Mouse (Mus musculus): ENCODE results near the gene Mcf2l. TPM values are rescaled to one million over a fixed set of nuclear protein-coding genes. Genes with fewer than 3 reads are reported as not detected.

Mcf2l gene
- total RNA-seq, 4 experiments from 2014 or later: 191 to 291 (median 234) TPM

DNA sequence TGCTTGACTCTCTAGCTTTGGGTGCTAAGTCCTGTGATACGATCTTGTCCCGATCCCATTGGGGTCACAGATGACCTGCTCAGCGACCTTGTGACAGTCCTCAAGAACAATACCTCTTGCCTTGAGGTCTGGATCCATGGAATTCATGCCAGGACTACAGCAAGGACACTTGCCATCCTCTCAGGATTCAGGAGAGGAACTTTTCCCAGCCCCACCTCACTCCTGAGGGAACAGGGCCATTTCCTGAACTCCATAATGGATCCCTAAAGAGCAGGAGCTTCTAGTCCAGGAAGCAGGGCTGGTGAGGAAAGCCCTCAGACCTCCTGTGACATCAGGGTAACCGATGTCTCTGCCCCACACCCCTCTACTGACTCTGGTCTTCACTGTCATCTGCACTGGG, 34.1 kb downstream of the Mcf2l start:
- DNase-seq (ENCODE audit: low spot score in 2 of 2): no peak

DNA sequence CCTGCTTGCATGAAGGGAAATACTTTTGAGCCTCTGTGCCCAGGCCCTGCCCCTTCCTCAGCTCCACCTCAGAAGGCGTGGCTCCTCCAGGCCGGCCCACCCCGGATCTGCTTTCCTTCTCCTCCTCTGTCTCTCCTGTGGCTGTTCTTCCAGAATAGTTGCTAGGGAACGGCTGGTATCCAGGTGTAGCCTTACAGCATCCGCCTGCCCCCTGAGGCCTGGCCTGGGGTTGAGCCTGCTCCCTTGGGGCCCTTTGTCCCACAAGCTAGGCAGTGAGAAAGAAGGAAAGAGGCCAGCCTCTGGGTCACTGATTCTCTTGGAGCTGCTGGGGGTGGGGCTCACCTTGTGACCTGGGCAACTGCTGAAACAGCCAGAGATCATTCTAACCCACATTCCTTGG, 38.4 kb downstream of the Mcf2l start:
- DNase-seq (ENCODE audit: low spot score in 2 of 2): no peak

DNA sequence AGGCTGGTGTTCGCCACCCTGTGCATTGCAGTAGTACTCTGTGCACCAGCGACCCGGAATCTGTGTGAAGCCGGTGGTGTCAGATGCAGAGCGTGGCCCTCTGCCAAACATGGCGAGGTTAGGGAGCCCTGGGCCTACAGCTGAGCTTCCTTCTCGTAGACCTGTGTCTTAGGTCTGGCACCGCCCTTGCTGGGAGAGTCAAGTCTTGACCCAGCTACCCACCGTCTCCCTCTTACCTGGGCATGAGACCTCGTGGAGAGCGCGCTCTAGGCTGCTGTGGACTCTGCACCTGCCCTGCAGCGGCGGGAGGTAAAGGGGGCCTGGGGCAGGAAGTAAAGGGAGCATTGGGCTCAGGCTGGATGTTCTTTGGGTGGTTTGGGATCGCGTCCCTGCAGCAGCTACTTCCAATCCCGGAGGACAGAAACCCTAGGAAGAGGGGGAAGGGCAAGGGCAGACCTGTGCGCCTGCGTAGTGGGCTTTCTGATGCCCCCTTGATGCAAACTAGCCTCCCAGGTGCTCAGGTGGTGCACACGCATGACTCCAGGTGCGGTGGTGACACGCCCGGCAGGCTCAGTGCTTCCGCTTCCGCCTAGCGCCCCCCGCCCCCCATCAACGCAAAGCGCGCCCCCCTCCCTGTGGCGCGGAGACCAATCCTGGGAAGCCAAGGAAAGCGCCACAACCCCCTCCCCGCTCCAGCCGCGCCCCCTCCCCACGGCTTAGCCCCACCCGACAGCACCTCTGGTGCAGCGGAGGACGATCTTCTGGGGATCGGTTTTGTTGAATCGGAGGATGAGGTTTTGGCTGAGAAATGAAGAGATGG, 41.8 kb downstream of the Mcf2l start:
- DNase-seq (ENCODE audit: low spot score in 2 of 2): no peak

DNA sequence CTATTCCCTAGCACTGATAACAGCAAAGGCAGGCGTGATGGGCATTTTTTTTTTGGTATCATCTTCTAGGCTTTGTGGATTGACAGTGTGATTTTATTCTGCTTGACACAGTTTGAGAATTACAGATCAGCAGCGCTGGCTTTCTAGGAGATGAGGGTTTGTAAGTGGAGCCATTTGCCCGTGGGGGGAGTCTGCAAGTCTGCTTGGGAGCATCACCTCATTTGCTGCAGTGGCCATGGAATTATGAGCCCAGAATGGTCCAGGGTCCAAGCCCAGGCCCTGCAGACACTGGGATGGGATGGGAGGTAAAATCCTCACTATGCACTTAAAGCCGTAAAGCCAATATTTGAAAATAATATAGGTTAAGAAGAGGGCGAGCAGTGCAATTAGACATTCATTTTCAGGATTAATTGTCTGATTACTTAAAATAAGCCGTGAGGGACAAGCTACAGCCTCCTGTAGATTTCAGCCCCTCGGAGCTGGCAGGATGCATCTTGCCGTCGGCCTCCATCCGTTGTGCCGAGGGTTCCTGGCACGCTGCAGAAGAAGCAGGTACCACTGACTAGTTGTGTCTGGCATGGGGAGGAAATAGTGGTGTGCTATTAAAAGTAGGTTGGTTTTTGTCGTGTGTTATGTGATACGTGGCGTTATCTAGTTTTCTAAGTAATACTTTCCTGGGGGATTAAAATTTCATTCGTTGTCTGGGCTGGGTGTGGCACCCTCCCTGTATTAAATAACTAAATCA, 42.7 kb downstream of the Mcf2l start:
- DNase-seq (ENCODE audit: low spot score in 2 of 2): no peak

DNA sequence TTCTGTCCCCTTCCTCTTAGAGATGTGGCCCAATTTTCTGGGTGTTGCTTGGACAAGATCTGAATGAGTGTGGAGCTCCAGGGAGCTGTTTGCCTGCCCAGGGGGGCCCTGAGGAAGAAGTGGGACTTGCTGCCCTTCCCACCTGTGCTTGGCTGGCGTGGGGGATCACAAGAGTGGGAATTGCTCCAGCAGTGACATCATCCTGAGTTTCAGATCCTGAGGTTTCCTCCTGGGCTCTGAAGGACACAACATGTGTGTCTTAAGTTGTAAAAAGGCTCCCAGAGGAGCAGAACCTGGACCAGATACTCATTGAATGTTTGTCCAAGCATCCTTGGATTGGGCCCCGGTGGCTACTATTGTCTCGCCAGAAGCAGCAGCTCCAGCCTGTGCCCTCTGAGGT, 43.4 kb downstream of the Mcf2l start:
- DNase-seq (ENCODE audit: low spot score in 2 of 2): no peak

DNA sequence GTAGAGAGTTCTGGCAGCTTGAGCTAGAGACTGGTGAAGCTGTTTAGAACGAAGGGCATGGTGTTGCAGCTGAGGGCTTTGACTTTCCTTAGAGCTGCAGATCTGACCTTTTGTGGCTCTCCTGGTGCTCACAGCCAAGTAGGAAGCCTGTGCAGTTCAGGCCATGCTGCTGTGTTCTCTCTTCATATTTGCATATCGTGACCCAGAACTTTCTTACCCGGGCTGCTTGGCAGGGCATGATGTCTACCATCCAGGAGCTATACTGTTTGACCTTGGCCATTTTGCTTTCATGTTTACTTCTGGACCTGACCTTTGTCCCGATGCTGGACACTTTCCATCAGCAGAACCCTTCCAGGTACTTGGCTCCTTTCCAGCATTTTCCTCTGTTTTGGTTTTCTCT, 44.2 kb downstream of the Mcf2l start:
- no peak for DNase-seq (ENCODE audit: low spot score in 2 of 2)

DNA sequence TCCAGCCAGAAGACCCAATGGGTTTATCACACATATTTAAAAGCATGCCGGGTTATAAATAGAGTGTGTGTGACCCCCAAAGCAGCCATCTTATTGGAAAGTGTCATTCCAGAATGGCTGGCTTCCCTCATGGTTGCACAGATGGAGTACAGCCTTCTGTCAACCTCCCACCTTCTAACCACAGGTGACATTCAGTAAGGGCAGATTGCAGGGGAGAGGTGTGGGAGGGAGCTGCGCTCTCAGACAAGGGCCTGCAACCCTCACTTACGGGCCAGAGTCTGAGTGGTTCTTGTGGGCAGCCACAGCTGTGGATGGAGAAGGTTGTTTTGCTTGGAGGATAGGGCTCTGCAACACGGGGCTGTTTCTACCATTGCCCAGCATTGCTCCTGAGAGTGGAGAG, 47.0 kb downstream of the Mcf2l start:
- DNase-seq (ENCODE audit: low spot score in 2 of 2): no peak

DNA sequence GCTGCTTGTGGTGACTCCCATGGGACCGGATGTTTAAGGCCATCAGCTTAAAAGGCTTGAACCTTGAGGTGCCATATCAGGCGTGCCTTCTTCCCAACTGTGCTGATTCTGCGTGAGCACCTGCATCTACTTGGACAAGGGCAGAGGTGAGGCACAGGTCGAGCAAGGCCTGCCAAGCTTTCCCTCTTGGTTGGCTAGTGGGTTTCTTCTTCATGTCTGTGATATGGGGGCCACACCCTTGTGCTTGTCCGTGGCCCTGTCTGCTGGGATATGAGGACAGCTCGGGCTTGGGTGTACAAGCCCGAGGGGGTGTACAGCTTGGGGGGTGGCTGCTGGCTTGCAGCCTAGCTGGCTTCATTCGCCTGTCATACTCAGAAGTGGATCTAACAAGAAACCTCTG, 51.4 kb downstream of the Mcf2l start:
- DNase-seq (ENCODE audit: low spot score in 2 of 2): no peak

DNA sequence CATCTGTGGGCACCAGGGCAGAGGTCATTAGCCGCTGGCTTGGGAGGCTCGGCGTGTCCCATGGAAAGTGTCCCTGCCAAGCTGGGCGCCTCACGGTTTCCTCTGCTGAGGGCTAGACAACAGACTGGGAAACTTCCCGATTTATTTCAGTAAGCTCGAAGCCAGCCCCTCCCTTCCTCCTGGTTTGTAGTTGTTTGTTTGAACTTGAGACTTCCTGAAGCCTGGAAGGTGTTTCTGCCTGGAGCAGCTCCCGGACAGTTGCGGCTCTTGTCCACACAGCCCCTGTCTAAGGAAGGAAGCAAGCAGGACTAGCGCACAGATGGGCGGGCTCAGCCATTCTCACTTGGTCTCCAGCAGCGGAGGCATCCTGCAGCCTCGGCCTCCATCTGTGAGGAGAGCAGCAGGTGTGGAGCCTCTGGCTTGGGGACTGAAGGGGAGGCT, 52.4 kb downstream of the Mcf2l start:
- DNase-seq (ENCODE audit: low spot score in 2 of 2): no peak

DNA sequence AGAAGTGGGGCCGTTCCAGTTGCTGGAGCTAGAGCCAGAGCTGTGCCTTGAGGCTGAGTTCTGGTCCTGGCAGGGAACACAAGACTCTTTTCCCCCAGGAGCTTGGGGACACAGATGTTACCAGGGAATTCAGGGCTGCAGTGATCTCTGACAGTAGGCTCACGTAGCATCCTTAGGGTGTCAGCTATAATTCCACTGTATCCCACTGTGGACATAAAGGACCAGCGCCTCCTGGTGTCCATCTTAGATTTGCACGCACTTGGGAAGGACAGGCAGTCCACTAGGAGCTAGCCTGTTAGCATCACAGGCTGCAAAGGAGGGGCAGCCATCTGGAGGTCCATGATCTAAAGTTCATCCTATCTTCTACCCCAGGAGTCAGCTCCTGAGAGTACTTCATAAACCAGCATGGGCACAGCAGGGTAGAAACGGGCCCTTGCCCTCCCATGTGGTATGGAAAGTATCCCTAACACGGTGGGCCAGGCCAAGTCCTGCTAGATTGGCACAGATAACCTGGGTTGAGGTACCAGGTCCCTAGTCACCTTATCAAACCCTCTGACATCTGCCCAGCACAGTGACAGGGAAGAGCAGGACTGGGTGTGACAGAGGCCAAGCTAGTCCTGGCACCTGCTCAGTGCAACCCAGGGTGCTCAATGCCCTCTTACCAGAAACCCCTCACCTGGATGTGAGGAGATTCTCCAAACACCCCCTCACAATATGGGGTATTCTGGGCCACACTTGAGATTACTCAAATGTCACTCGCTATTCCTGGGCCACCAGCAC, 53.8 kb downstream of the Mcf2l start:
- DNase-seq (ENCODE audit: low spot score in 2 of 2): peak in 1 of 2 experiments; percentile 50

DNA sequence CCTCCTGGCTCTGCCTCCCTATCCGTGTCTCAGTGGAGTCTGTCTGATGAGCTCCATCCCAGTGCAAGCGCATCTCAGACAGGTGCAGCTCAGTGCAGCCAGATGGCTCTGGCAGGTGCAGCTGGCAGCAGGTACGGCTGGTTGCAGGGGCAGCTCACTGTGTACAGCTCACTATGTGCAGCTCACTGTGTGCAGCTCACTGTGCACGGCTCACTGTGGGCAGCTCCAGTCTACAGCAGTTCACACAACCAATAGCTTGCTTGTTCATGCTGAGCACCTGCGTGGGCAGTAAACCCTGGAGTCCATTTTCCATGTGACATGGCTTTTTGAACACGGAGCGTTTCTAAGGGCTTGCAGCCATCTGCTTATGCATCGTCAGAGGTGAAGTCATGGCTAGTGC, 54.4 kb downstream of the Mcf2l start:
- DNase-seq (ENCODE audit: low spot score in 2 of 2): peak in 1 of 2 experiments; percentile 54

DNA sequence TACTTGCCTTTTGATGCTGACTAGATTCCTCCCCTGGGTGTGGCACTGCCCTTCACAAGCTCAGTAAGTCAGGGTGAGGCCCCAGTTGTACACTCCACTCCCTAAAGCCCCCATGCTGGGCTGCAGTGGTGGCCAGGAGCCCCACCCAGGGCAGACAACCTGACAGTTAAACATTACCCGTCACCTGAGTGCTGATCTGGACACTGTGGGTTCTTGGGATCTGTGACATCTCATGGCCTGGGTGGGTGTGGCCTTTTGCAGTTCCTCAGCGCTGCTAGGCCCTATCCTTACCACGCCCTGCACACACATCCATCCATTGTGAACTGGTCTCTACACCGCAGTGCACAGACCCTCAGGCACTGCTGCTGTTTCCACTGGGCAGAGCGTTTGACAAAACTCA, 55.3 kb downstream of the Mcf2l start:
- no peak for DNase-seq (ENCODE audit: low spot score in 2 of 2)

DNA sequence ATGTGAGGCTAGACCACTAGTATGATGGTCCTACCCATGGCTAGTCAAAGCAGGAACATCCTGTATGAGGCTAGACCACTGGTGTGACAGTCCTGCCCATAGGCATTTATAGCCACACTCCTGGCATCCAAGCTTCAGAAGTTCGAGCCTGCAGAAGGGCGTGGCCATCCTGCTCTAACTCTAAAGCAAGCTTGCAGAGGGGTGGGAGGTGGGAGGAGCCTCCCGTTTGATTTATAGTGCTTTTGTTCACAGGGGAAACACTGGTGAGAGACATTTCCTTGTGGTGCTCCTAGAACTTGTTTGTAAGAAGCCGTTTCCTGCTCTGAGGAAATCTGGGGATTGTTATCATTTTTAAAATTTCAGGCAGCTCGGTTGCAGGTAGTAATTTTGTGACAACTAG, 56.7 kb downstream of the Mcf2l start:
- no peak for DNase-seq (ENCODE audit: low spot score in 2 of 2)

DNA sequence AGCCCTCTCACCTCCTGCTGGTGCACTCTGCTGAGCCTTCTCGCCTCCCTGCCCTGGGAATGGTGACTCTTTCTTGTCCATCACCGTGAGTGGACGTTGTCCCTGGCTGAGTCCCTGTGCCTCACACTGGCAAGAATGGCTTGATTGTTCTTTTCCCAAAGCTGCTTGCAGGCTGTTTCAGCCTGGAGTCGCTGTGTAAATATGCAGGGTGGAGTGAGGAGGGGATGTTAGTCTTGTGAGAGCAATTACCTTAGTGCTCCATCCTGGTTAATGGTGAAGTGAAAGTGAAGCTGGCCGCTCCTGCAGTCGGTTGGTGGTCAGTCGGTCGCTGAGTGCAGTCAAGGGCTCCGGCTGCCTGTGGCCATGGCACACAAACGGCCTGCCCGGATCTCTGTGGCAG, 57.8 kb downstream of the Mcf2l start:
- no peak for DNase-seq (ENCODE audit: low spot score in 2 of 2)

DNA sequence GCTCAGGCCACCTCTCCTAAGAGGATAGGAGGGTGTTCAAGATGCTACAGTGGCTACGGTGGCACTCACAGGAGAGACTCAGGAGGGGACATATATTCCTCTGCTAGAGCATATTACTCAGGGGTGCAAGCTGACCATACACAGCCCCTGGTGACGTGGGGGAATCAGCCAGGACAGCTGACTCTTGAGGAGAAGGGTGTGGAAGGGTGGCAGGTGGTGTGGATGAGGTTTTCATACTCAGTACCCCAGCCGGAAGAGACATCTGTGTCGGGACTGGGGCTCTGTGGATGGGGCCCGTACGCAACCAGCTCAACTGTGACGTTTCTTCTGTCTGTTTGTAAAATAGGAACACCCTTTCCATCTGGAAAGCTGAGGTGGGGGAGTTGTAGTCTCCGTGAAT, 58.9 kb downstream of the Mcf2l start:
- no peak for DNase-seq (ENCODE audit: low spot score in 2 of 2)

DNA sequence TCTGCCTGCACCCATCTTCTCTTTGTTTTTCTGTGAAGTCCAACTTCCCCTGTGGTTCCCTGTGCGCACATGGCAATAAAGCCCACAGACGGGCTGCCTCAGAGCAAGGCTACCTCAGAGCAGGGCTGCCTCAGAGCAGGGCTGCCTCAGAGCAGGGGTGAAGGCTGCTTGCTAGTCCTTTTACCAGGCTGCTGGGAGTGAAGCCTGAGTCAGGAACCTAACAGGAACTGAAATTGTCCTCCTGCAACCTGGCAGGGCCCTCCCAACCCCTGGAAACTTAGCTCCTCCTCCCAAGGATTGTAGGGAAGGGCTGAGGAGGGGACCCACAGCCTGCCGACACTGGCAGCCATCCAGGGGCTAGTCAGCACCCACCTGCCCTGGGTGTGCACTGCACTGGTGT, 60.2 kb downstream of the Mcf2l start:
- DNase-seq (ENCODE audit: low spot score in 2 of 2): no peak

DNA sequence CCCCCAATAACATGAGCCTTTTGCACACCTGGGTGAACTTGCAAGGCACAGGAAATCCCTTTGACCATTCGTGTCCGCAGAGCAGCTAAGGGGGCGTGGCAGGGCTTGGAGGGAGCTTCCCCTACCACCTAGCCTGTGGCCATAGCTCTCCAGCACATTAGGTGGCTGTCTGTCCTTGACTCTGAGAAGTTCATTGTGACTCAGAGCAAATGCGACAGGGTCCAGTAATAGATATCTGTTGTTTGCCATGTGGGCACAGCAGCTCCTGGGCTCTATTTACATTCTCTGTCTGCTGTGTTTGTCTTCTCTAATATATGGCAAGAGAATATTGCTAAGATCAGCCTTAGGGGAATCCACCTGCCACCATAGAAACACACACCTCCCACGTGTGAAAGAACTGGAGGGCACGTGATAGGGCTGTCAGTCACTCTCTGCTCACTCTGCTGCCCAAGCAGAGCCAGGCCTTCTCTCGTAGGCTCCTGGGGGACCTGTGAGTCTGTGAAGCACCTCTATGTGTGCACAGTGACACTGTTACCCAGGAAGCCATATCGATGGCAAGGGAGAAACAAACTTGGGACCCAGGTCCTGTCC, 60.9 kb downstream of the Mcf2l start:
- DNase-seq (ENCODE audit: low spot score in 2 of 2): no peak

DNA sequence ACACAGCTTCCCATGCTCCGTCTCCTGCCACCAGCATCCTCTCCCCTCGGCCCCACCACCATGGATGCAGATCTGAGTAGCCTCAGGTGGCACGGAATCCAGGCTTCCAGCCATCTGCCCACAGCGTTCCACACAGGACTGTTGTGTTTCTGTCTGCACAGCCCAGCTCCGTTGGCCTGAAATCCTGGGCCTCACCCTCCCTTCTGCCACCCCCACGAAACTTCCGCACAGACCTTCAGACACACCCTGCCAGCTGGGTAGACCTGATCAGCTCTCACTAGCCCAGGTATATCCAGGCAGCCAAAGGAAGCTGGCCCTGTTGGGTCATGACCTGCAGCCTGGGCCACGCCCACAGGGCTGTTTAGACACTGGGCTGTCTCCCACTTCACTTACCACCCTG, 66.9 kb downstream of the Mcf2l start:
- DNase-seq (ENCODE audit: low spot score in 2 of 2): no peak

DNA sequence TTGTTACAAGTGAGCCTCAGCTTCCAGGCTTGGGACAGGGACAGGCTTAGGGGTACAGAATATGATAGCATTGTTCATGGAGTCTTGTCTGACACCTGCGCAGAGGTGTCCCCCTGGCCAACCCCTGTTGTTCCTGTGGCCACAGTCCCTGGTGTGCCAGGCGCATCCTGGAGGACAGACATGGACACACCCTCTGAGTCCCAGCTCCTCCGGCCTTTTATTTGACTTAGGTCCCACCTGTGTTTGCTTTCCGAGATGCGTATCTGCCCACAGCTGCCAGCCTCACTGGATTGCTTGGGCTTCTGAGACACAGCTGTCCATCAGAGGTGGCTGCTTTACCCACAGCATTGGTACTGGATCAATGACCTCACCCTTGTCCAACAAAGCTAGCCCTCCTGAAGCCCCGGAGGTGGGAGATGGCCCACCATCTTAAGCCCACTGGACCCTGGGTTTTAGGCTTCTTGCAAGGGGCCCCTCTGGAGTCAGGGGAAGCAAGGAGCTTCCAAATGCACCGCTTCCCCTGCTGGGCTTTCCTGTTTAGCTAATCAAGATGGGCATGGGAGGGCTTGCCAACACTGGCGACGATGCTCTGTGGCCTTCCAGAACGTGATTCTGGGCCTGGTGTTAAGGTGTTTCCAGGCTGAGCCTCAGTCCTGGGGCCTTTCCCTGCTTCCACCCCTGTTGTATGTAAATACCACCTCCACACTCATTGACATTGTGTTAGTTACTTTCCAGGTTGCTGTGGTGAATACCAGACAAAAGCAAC, 67.7 kb downstream of the Mcf2l start:
- DNase-seq (ENCODE audit: low spot score in 2 of 2): no peak

DNA sequence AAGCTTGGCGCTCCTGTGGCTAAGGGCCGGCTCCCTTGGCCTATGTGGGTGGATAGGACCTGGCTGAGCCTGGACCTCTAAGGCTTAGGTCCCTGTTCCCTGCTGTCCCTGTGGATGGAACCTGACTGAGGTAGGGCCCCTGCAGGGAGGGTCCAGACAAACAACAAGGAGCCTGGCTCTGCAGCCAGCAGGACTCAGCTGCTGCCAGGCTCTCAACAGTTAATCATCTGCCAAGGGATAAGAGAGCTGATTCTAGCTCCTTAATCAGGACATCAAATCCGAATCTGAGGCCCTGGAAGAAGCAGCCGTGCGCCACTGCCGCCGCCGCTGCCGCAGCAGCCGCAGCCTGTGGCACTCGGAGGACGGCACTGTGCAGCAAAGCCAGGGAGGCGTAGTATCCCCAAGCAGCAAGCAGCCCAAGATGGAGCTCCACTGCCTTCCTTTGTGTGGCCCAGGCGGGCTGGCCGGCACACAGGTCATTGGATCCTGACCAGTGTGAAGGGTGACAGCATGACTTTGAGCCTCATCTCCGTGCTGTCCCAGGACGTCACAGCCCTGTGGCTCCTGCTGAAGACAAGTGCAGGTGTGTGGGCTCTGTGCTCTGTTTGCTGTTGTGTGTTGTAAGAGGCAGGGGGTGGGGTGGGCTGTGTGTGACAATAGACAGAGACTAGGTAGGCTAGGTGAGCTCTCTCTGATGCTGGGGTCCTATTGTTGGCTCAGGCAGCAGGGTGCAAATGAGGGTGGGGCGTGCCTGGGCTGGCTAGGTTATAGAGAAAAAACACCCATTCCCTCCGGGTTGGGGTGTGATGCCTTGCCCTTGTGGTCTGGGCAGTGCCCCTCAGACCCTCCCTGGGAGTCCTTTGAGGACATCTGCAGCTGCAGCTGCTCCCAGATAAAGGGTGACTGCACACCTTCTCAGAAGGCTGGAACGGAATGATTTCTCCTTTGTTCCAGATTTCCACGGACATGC, 74.3 kb downstream of the Mcf2l start:
- no peak for DNase-seq (ENCODE audit: low spot score in 2 of 2)

All from layer of hippocampus, adult 8-10 months (tissue).